Mouse (Mus musculus) liver, embryonic 12.5 days (tissue): Measurements from ENCODE around the gene Rabep1. TPM values are rescaled to one million over a fixed set of nuclear protein-coding genes. Genes with fewer than 3 reads are reported as not detected.

Source experiments
- ATAC-seq: fragments of 200-750 bp; cut with Nextera tagmentation; 2 replicates; pipeline ENCODE4 v1.8.0; 2017; ENCODE audit warnings: moderate number of reproducible peaks, mild to moderate bottlenecking, moderate library complexity
- H3K27ac ChIP-seq: fragments of 300-500 bp; sonication (generic); 2 replicates; pipeline ENCODE4 v1.5.1; 2016; ENCODE audit warnings: mild to moderate bottlenecking
- H3K27me3 ChIP-seq: fragments of 300-500 bp; sonication (generic); replicated peaks from 2 replicates; pipeline ENCODE4 v1.6.1; 2016; ENCODE audit warnings: mild to moderate bottlenecking, moderate library complexity
- H3K36me3 ChIP-seq: fragments of 300-500 bp; sonication (generic); 2 replicates; pipeline ENCODE4 v1.6.1; 2016; ENCODE audit warnings: mild to moderate bottlenecking, moderate library complexity
- H3K4me1 ChIP-seq: fragments of 300-500 bp; sonication (generic); 2 replicates; pipeline ENCODE4 v1.6.1; 2016
- H3K4me2 ChIP-seq: fragments of 300-500 bp; sonication (generic); 2 replicates; pipeline ENCODE4 v1.6.1; 2016; ENCODE audit warnings: mild to moderate bottlenecking, moderate library complexity
- H3K4me3 ChIP-seq: fragments of 300-500 bp; sonication (generic); 2 replicates; pipeline ENCODE4 v1.5.1; 2016; ENCODE audit warnings: mild to moderate bottlenecking, moderate library complexity
- H3K9ac ChIP-seq: fragments of 300-500 bp; sonication (generic); 2 replicates; pipeline ENCODE4 v1.6.1; 2016; ENCODE audit warnings: mild to moderate bottlenecking, moderate library complexity
- H3K9me3 ChIP-seq: fragments of 300-500 bp; sonication (generic); replicated peaks from 2 replicates; pipeline ENCODE4 v1.6.1; 2016; ENCODE audit warnings: mild to moderate bottlenecking, moderate library complexity
- WGBS: fragments of 180-500 bp; shearing (Covaris S2); methylation state at CpG from one replicate; pipeline ENCODE4 v1.1.7; 2016; ENCODE audit not compliant: insufficient replicate concordance; 5-methylcytosine and 5-hydroxymethylcytosine counted together
- polyA plus RNA-seq: library from polyadenylated mRNA; unstranded; fragments of >200 nt; fragmentation: Nextera tagmentation; extraction: Ambion mirVana; gene quantifications from 2 replicates; pipeline ENCODE4 v1.2.1, GENCODE M21; 2016

Gene Rabep1
- polyA plus RNA-seq, 1 experiment from 2014 or later, result 23.0 TPM

DNA sequence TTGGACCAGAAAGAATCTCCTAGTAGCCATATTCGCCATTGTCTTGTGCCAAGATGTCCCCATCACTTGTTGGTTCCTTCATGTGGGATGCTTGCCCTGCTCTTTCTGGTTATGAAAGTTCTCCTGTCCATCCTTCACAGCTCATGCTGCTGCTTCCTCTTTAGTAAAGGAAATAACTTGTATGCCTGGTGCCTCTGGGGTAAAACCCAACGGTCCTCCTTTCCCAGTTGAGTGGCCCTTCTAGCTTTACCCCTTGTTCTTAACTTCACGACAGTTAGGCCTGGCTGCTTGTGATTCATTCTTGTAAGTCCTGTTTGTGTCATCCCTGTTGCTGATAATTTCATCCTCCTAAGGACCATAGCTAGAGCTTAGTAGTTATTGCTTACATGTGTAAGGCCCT, 66.7 kb downstream of the Rabep1 start:
- H3K4me1 ChIP-seq, result no peaks in the 10 kb centered on the region
- no peak overlapping the region for H3K9ac ChIP-seq
- 72% methylated on average over 3 of the region's 3 CpGs for WGBS
- peaks cover 64% of the 10 kb centered on the region for H3K36me3 ChIP-seq
- H3K27ac ChIP-seq, result no peak overlapping the region
- no peak overlapping the region for H3K4me3 ChIP-seq
- ATAC-seq, result no peak
- no peaks in the 10 kb centered on the region for H3K27me3 ChIP-seq
- no peak overlapping the region for H3K4me2 ChIP-seq
- H3K9me3 ChIP-seq, result no peaks in the 10 kb centered on the region

- 84% methylated on average over 1 of the region's 1 CpGs for WGBS
- H3K4me1 ChIP-seq, result no peaks in the 10 kb centered on the region
- no peaks in the 10 kb centered on the region for H3K27me3 ChIP-seq
- no peak overlapping the region for H3K4me3 ChIP-seq
- no peak overlapping the region for H3K4me2 ChIP-seq
- no peaks in the 10 kb centered on the region for H3K9me3 ChIP-seq
- no peak for ATAC-seq
- peaks cover 64% of the 10 kb centered on the region for H3K36me3 ChIP-seq
- H3K9ac ChIP-seq, result no peak overlapping the region
- no peak overlapping the region for H3K27ac ChIP-seq
Measured at GRCm38 (mm10) chr11:70911920-70912319, 67.3 kb downstream of the Rabep1 start.

- Histone ChIP-seq H3K36me3 (peaks cover 65% of the 10 kb centered on the region), H3K4me2 (no peak overlapping the region), H3K4me1 (no peaks in the 10 kb centered on the region), H3K27ac (no peak overlapping the region), H3K9me3 (no peaks in the 10 kb centered on the region), H3K4me3 (no peak overlapping the region), H3K27me3 (no peaks in the 10 kb centered on the region), H3K9ac (no peak overlapping the region)
- 71% methylated on average over 2 of the region's 2 CpGs for WGBS
- no peak for ATAC-seq
Measured at GRCm38 (mm10) chr11:70917896-70918295, 73.3 kb downstream of the Rabep1 start.

GRCm38 (mm10) chr11:70919524-70919923, 74.9 kb downstream of the Rabep1 start:
- WGBS, result 88% methylated on average over 4 of the region's 4 CpGs
- Histone ChIP-seq H3K4me3 (no peak overlapping the region), H3K27ac (no peak overlapping the region), H3K4me1 (no peaks in the 10 kb centered on the region), H3K9ac (no peak overlapping the region), H3K27me3 (no peaks in the 10 kb centered on the region), H3K36me3 (peaks cover 72% of the 10 kb centered on the region), H3K4me2 (no peak overlapping the region), H3K9me3 (no peaks in the 10 kb centered on the region)
- ATAC-seq, result no peak

DNA sequence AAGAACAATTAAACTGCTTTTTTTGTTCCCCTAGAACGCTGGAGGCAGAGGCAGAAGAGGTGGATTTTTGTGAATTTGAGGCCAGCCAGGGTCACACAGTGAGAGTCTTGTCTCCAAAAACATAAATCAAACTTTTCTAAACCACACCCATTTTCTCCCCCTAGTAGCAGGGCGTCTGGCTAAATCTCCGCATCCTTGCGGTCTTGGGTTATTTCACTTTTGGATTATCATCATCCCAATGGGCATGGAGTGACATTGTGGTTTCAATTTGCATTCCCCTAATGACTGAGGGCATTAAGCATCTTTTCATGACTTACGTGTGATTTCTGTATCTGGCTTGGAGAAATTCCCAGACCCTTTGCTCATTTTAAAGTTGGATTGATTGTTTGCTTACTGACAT, 86.9 kb downstream of the Rabep1 start:
- ATAC-seq, result no peak
- WGBS, result 79% methylated on average over 5 of the region's 5 CpGs
- Histone ChIP-seq H3K4me3 (no peak overlapping the region), H3K4me2 (no peak overlapping the region), H3K27me3 (no peaks in the 10 kb centered on the region), H3K27ac (no peak overlapping the region), H3K9ac (no peak overlapping the region), H3K9me3 (no peaks in the 10 kb centered on the region), H3K4me1 (no peaks in the 10 kb centered on the region), H3K36me3 (peaks cover 80% of the 10 kb centered on the region)

- Histone ChIP-seq H3K9me3 (no peaks in the 10 kb centered on the region), H3K27ac (no peak overlapping the region), H3K9ac (no peak overlapping the region), H3K27me3 (no peaks in the 10 kb centered on the region), H3K4me2 (no peak overlapping the region), H3K4me1 (no peaks in the 10 kb centered on the region), H3K36me3 (peaks cover 90% of the 10 kb centered on the region), H3K4me3 (no peak overlapping the region)
- WGBS, result 88% methylated on average over 7 of the region's 7 CpGs
- ATAC-seq, result no peak
Measured at GRCm38 (mm10) chr11:70935316-70935715, 90.7 kb downstream of the Rabep1 start.

DNA sequence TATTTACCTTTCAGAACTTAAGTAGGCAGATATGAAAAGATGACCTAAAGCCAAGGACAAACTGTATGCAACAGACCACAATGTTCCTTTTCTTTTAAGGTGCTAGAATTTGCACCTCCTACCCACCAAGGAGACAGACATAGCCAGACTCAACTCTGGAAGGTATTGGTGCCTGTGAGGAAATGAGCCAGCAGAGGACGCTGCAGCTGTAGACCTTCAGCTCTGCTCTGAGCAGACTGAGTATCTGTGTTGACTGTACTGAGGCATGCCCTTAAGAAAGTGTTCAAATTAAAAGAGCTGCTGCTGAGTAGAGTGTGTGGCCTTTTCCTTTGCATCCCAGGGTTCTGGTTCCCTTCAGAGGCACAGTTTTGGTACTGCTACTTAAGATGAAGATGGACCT, 98.0 kb downstream of the Rabep1 start:
- 63% methylated on average over 1 of the region's 1 CpGs for WGBS
- Histone ChIP-seq H3K9me3 (no peaks in the 10 kb centered on the region), H3K4me2 (no peak overlapping the region), H3K9ac (no peak overlapping the region), H3K36me3 (peaks cover 96% of the 10 kb centered on the region), H3K27me3 (no peaks in the 10 kb centered on the region), H3K4me3 (no peak overlapping the region), H3K27ac (no peak overlapping the region), H3K4me1 (no peaks in the 10 kb centered on the region)
- no peak for ATAC-seq

- Histone ChIP-seq H3K4me3 (no peak overlapping the region), H3K27ac (no peak overlapping the region), H3K27me3 (no peaks in the 10 kb centered on the region), H3K9ac (no peak overlapping the region), H3K9me3 (no peaks in the 10 kb centered on the region), H3K36me3 (peaks cover 96% of the 10 kb centered on the region), H3K4me1 (no peaks in the 10 kb centered on the region), H3K4me2 (no peak overlapping the region)
- WGBS, result 92% methylated on average over 7 of the region's 7 CpGs
- ATAC-seq, result no peak
Measured at GRCm38 (mm10) chr11:70943651-70944050, 99.1 kb downstream of the Rabep1 start.

DNA sequence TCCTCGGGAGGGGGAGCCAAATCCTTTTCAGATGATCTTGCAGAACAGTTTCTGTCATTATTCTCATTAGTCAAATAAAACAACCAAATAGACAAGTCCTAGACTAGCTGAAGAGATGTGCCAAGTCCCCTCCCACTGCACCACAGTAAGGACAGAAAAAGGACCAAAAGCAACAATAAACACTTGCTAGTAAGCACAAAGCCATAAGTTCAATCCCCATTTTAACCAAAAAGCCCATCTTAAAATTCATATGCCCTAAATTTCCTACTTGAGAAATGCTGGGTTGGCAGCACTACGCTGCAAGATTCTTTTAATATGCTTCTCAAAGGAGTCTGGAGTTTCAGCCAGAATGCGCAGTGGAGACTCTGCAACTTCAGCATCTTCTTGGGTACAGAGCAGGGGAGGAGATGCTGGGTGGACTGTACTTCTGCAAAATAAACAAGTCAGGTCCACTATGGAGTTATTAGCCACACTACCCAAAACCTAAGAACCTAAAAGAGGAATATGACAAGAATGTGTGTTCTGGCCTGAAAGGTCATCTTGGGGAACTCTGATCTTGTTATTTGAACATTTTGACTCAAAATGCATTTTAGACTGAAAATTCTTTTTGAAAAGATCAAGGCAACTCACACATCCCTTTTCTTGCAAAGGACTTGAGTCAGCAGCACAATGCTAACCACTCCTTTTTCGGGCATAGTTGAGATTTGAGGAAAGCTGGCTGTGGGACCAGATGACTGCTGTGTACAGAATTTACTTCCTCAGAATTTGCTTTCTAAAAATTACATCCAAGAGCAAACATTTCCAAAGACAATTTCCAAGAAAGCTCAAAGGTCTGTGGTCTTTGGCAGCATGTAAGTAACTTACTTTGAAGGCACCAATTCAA, 100.6 kb downstream of the Rabep1 start:
- Histone ChIP-seq H3K9me3 (no peaks in the 10 kb centered on the region), H3K9ac (no peak overlapping the region), H3K4me1 (no peaks in the 10 kb centered on the region), H3K36me3 (peaks cover 97% of the 10 kb centered on the region), H3K4me2 (no peak overlapping the region), H3K27me3 (no peaks in the 10 kb centered on the region), H3K27ac (no peak overlapping the region), H3K4me3 (no peak overlapping the region)
- 78% methylated on average over 4 of the region's 4 CpGs for WGBS
- no peak for ATAC-seq

- no peak overlapping the region for H3K4me3 ChIP-seq
- H3K9ac ChIP-seq, result no peak overlapping the region
- H3K27me3 ChIP-seq, result no peaks in the 10 kb centered on the region
- H3K27ac ChIP-seq, result no peak overlapping the region
- ATAC-seq, result no peak
- no peaks in the 10 kb centered on the region for H3K9me3 ChIP-seq
- WGBS, result 85% methylated on average over 4 of the region's 4 CpGs
- peaks cover 98% of the 10 kb centered on the region for H3K36me3 ChIP-seq
- no peaks in the 10 kb centered on the region for H3K4me1 ChIP-seq
- H3K4me2 ChIP-seq, result no peak overlapping the region
Measured at GRCm38 (mm10) chr11:70954711-70955110, 110.1 kb downstream of the Rabep1 start.

GRCm38 (mm10) chr11:70960786-70961554, 116.4 kb downstream of the Rabep1 start:
- Histone ChIP-seq H3K27me3 (no peaks in the 10 kb centered on the region), H3K9me3 (no peaks in the 10 kb centered on the region), H3K36me3 (peaks cover 97% of the 10 kb centered on the region), H3K4me2 (no peak overlapping the region), H3K4me3 (no peak overlapping the region), H3K27ac (no peak overlapping the region), H3K4me1 (peaks cover 24% of the 10 kb centered on the region), H3K9ac (no peak overlapping the region)
- WGBS, result 52% methylated on average over 5 of the region's 5 CpGs
- peak; percentile 24; the same call in 1 of the 2 replicates for ATAC-seq

GRCm38 (mm10) chr11:70964222-70964907, 119.8 kb downstream of the Rabep1 start:
- peaks cover 41% of the 10 kb centered on the region for H3K4me1 ChIP-seq
- no peaks in the 10 kb centered on the region for H3K9me3 ChIP-seq
- no peak overlapping the region for H3K4me2 ChIP-seq
- H3K27ac ChIP-seq, result no peak overlapping the region
- no peaks in the 10 kb centered on the region for H3K27me3 ChIP-seq
- 81% methylated on average over 4 of the region's 4 CpGs for WGBS
- peaks cover 79% of the 10 kb centered on the region for H3K36me3 ChIP-seq
- no peak overlapping the region for H3K4me3 ChIP-seq
- ATAC-seq, result no peak
- no peak overlapping the region for H3K9ac ChIP-seq
